Mouse (Mus musculus) midbrain, embryonic 15.5 days (tissue): Measurements from ENCODE around the gene Stmn1. TPM values are rescaled to one million over a fixed set of nuclear protein-coding genes. Genes with fewer than 3 reads are reported as not detected.

Source experiments
- ATAC-seq: fragments of 200-750 bp; cut with Nextera tagmentation; replicated peaks from 2 replicates; pipeline ENCODE4 v1.8.0; 2017; ENCODE audit warnings: moderate TSS enrichment
- H3K27ac ChIP-seq: fragments of 300-500 bp; sonication (generic); 2 replicates; pipeline ENCODE4 v1.5.1; 2015; ENCODE audit warnings: mild to moderate bottlenecking, inconsistent platforms
- H3K27me3 ChIP-seq: fragments of 300-500 bp; sonication (generic); replicated peaks from 2 replicates; pipeline ENCODE4 v1.6.1; 2015; ENCODE audit warnings: inconsistent platforms
- H3K36me3 ChIP-seq: fragments of 300-500 bp; sonication (generic); replicated peaks from 2 replicates; pipeline ENCODE4 v1.6.1; 2015; ENCODE audit warnings: inconsistent platforms
- H3K4me1 ChIP-seq: fragments of 300-500 bp; sonication (generic); 2 replicates; pipeline ENCODE4 v1.6.1; 2015; ENCODE audit warnings: inconsistent platforms
- H3K4me2 ChIP-seq: fragments of 300-500 bp; sonication (generic); 2 replicates; pipeline ENCODE4 v1.6.1; 2015; ENCODE audit warnings: inconsistent platforms, mild to moderate bottlenecking, moderate library complexity
- H3K4me3 ChIP-seq: fragments of 300-500 bp; sonication (generic); 2 replicates; pipeline ENCODE4 v1.5.1; 2015; ENCODE audit warnings: mild to moderate bottlenecking, inconsistent platforms
- H3K9ac ChIP-seq: fragments of 300-500 bp; sonication (generic); 2 replicates; pipeline ENCODE4 v1.6.1; 2015; ENCODE audit warnings: mild to moderate bottlenecking, inconsistent platforms
- H3K9me3 ChIP-seq: fragments of 300-500 bp; sonication (generic); 2 replicates; pipeline ENCODE4 v1.6.1; 2016; ENCODE audit warnings: inconsistent platforms
- WGBS: fragments of 180-500 bp; shearing (Covaris S2); methylation state at CpG from one replicate; pipeline ENCODE4 v1.1.7; 2015; ENCODE audit warnings: mixed read lengths; 5-methylcytosine and 5-hydroxymethylcytosine counted together
- polyA plus RNA-seq: library from polyadenylated mRNA; unstranded; fragments of >200 nt; fragmentation: Nextera tagmentation; extraction: Ambion mirVana; gene quantifications from 2 replicates; pipeline ENCODE4 v1.2.1, GENCODE M21; 2015

Stmn1 gene
- polyA plus RNA-seq, 1 experiment from 2014 or later, result 7,674 TPM

DNA sequence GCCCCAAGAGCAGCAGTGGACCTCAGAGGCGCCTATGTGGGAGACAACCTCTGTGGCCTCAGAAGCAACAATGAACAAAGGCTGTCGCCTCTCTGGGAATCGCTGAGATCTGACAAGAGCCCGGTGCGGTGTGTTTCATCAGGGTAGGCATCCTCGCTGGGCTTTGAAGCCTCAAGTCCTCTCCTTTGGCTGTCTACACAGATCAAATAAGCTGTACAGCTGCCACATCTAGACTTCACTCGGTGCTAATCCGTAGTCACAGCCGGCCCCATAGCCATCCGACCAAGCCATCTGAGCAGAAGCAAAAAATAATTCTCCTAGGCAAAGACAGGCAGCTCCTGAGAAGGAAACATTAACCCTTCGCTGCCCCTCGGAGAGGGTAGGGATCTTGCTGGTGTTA is 2.3 kb upstream of the Stmn1 start:
- ATAC-seq, result no peak
- H3K9ac ChIP-seq, result peak overlapping the region; percentile 27; the same call in 1 of the 2 replicates
- H3K27me3 ChIP-seq, result no peaks in the 10 kb centered on the region
- H3K36me3 ChIP-seq, result no peaks in the 10 kb centered on the region
- peak overlapping the region; percentile 12 for H3K4me3 ChIP-seq
- 18% methylated on average over 12 of the region's 12 CpGs for WGBS
- H3K4me2 ChIP-seq, result peak overlapping the region; percentile 79
- peaks cover 31% of the 10 kb centered on the region for H3K4me1 ChIP-seq
- peak overlapping the region; percentile 98 for H3K27ac ChIP-seq
- H3K9me3 ChIP-seq, result no peaks in the 10 kb centered on the region

DNA sequence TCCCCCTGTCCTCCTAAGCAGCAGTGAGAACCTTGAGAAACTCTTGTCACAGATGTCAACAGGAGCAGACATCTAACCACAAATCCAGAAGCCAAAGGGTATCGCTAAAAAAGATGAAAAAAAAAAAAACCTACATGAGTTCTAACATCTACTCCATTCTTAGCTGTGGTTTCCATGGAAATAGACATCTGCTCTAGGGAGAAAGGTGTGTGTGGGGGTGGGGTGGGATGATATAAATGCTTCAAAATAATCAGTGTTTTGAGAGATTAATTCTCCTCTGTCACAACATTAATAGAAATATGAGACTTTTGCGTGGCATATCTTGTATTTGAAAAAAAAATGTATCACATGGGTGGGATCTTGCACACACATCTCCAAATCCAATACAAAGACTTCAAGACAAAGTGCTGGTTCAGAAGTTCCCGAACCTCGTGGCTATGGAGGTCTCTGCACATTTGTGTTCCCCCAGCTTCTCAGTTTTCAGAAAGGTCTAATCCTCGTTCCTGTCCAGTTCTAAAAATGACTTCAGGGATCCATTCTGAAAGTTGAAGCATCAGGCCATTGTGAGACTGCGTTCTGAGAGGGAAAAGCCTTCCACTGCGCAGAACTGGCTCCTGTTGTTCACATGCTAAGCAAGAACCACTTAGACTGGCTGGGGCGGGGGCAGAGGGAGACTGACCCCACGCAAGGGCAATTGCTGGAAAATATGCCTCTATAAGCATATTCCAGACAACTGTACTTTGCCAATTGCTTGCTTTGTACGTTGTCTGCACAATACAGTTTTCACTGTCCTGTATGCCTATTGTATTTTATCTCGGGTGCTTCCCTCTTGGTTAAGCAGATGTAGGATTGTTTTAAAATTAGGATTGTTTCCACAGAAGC is 1.5 kb upstream of the Stmn1 start:
- Histone ChIP-seq H3K27ac (peak overlapping the region; percentile 98), H3K9me3 (no peaks in the 10 kb centered on the region), H3K27me3 (no peaks in the 10 kb centered on the region), H3K9ac (peak overlapping the region; percentile 98), H3K4me1 (peaks cover 39% of the 10 kb centered on the region), H3K36me3 (peaks cover 5% of the 10 kb centered on the region), H3K4me2 (peak overlapping the region; percentile 79), H3K4me3 (peak overlapping the region; percentile 81)
- 32% methylated on average over 11 of the region's 11 CpGs for whole genome bisulfite sequencing
- no peak for ATAC-seq

DNA sequence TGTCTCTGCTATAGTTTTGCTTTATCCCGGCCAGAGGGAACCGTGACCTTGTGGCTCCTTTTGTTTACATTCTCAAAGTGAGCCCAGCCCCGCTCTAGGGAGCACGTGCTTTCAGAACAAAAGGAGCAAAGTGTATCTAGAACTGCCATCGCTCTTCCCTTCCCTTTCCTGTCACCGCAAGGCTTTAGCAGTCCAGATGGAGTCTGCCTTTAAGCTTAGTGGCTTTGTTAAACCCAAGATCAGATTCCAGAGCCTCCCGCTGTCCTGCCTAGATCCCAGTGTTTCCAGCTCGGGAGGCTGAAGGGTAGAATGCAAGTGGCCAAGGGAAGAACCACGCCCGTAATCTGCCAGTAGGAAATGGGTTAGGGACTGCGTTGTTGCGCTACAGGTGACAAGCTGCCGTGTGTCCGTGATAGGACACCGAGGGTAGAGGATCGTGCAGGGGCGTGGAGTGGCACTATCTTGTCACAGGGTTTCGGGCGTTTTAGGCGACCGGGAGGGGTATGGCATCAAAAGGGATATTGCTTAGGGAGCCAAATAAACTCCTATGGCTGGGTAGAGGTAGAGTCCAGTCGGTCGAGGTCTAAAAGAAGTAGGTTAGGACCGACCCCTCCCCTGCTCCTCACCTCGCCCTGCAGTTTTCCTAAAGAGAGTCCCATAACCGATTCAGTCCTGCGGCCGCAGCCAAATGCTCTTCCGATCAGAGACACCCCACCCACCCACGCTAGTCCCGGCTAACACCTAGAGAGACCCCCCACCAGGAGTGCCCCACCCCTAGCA is 495 bp upstream of the Stmn1 start:
- Histone ChIP-seq H3K36me3 (peaks cover 13% of the 10 kb centered on the region), H3K4me3 (peak overlapping the region; percentile 81), H3K27ac (peak overlapping the region; percentile 98), H3K9me3 (no peaks in the 10 kb centered on the region), H3K4me1 (peaks cover 48% of the 10 kb centered on the region), H3K9ac (peak overlapping the region; percentile 98), H3K27me3 (no peaks in the 10 kb centered on the region), H3K4me2 (peak overlapping the region; percentile 79)
- ATAC-seq, result peak; percentile 32
- WGBS, result under 1% methylated on average over 31 of the region's 31 CpGs

DNA sequence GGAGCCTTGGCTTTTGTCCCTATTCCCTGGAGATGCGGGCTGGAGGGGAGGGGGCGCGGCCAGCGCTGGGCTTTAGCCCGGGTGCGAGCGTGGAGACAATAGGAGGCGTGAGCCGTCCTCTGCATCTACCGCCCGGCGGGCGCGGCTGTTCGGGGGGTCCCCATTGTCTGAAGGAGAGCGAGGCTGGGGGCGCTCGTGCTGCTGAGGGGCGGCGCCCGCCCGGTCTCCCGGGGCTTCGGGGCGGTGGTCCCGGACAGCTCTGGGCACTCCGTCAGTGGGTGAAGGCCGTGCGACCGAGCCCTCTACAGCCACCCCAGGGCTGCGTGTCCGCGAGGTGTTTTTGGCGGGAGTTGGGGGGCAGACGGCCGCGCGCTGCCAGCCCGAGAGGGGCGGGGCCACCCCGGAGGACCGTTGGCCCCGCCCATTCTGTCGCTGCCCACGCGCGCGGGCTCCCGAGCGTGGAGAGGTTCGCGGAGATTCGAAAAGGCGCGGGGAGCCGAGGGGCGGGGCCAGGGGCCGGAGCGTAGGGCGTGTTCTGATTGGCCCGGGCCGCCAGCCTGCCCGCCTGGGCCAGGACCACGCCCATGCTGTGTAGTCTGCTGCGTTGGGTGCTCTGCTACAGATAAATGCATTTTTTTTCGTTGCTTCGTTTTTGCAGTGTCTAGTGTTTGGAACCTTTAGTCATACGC is 602 bp downstream of the Stmn1 start:
- ATAC-seq, result peak; percentile 86
- WGBS, result 1% methylated on average over 61 of the region's 68 CpGs
- no peaks in the 10 kb centered on the region for H3K27me3 ChIP-seq
- peaks cover 18% of the 10 kb centered on the region for H3K36me3 ChIP-seq
- peak overlapping the region; percentile 98 for H3K9ac ChIP-seq
- H3K4me3 ChIP-seq, result peak overlapping the region; percentile 81
- H3K4me1 ChIP-seq, result peaks cover 55% of the 10 kb centered on the region
- no peaks in the 10 kb centered on the region for H3K9me3 ChIP-seq
- H3K4me2 ChIP-seq, result peak overlapping the region; percentile 79
- peak overlapping the region; percentile 98 for H3K27ac ChIP-seq

DNA sequence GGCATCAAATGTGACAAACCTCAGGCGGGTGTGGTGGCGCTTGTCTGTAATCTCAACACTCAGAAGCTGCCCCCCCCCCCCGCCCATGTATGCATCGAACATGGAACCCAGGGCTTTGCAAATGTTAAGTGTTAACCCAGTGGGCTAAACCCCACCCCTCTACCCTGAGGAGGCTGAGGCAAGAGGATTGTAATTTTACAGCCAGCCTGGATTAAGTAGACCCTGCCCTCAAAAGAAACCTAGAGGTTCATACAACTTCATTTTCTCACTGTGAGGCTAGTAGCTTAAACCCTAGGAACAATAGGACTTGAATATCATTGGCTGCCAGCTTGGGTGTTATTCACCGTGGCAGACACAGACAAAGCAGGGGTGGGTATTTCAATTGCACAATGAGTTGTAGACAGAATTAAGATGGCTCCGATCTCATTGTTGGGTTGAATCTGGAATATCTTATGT is 1.2 kb downstream of the Stmn1 start:
- Histone ChIP-seq H3K36me3 (peaks cover 22% of the 10 kb centered on the region), H3K9me3 (no peaks in the 10 kb centered on the region), H3K27ac (peak overlapping the region; percentile 98), H3K4me2 (peak overlapping the region; percentile 79), H3K4me1 (peaks cover 61% of the 10 kb centered on the region), H3K4me3 (peak overlapping the region; percentile 81), H3K9ac (peak overlapping the region; percentile 98), H3K27me3 (no peaks in the 10 kb centered on the region)
- 1% methylated on average over 6 of the region's 6 CpGs for WGBS
- ATAC-seq, result peak; percentile 13

DNA sequence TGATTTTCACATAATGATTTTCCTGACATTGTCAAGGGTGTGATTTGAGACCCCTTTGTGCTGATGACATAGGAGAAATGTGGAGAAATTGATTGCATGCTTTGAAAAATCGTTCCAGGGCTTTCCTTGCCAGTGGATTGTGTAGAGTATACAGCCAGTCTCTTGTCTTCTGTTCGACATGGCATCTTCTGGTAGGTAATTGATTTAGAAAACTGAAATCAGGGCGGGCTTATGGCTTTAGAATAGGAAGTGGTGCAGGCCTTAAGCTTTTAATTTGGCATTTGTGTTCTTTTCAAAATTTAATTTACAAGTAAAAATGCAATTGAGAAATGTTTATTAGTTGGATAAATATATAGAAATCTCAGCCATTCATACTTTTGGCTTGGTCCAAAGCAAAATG is 1.9 kb downstream of the Stmn1 start:
- H3K36me3 ChIP-seq, result peaks cover 27% of the 10 kb centered on the region
- H3K9me3 ChIP-seq, result no peaks in the 10 kb centered on the region
- 18% methylated on average over 3 of the region's 3 CpGs for WGBS
- peak overlapping the region; percentile 79 for H3K4me2 ChIP-seq
- H3K4me3 ChIP-seq, result peak overlapping the region; percentile 81
- peak overlapping the region; percentile 98 for H3K27ac ChIP-seq
- ATAC-seq, result no peak
- peaks cover 62% of the 10 kb centered on the region for H3K4me1 ChIP-seq
- H3K27me3 ChIP-seq, result no peaks in the 10 kb centered on the region
- peak overlapping the region; percentile 98 for H3K9ac ChIP-seq

DNA sequence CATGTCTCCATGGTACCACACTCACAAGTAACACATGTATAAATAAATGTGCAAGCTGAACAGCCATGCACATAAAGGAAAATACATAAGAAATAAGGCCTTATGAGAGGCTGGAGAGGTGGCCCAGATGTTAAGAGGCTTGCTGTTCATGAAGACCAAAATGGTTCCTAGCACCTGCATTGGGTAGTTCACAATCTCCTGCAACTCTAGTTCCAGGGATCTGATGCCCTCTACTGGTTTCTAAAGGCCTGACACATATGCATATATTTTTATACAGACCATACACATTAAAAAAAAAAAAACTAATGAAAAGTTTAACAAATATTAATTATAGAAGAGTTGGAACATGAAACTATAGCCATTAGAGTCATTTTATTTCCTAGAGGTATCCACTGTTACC is 3.3 kb downstream of the Stmn1 start:
- peak overlapping the region; percentile 79 for H3K4me2 ChIP-seq
- H3K27me3 ChIP-seq, result no peaks in the 10 kb centered on the region
- H3K9ac ChIP-seq, result peak overlapping the region; percentile 98
- H3K36me3 ChIP-seq, result peaks cover 37% of the 10 kb centered on the region
- H3K4me3 ChIP-seq, result peak overlapping the region; percentile 81
- H3K9me3 ChIP-seq, result no peaks in the 10 kb centered on the region
- no peak for ATAC-seq
- H3K4me1 ChIP-seq, result peaks cover 52% of the 10 kb centered on the region
- H3K27ac ChIP-seq, result peak overlapping the region; percentile 72

DNA sequence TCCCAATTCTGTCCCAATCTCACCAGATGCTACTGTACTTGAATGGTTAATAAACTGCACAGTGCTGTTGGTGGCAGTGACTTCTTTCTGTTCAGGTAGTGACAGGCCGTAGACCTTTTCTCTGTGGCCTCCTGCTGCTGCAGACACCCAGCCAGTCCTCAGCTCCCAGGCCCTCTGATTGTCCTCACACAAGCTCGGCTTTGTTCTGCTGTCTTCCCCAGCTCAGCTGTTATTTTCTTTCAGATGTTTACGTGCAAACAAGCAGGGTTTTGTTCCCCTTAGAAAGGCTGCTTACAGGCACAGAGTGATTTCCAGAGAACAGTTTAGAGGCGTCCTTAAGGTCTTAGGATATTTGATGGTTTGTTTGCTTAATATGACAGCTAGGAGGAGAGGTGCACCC is 5.6 kb downstream of the Stmn1 start:
- Histone ChIP-seq H3K9me3 (no peaks in the 10 kb centered on the region), H3K36me3 (peaks cover 37% of the 10 kb centered on the region), H3K9ac (peak overlapping the region; percentile 14; the same call in 1 of the 2 replicates), H3K27me3 (no peaks in the 10 kb centered on the region), H3K4me2 (peak overlapping the region; percentile 14; the same call in 1 of the 2 replicates), H3K27ac (peak overlapping the region; percentile 61), H3K4me3 (no peak overlapping the region), H3K4me1 (peaks cover 52% of the 10 kb centered on the region)
- WGBS, result 57% methylated on average over 4 of the region's 4 CpGs
- ATAC-seq, result no peak

DNA sequence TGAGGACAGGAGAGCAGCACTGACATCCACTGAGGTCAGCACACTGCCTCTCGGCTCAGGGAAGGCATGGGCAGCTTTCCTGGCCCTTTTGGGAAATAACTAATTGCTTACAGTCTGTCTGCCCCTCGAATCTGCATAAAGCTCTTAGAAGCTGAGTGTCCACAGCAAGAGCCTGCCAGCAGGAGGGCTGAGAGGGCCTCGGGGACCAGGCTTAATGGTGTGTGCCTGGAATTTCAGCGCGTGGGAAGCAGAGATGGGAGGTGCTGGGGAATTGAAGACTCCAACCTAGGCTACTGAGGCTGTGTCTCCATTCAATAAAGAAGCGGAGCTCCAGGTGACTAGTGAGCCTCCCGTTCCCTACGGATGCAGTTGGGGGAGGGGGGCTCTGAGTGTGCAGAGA is 6.1 kb downstream of the Stmn1 start:
- peak overlapping the region; percentile 14; the same call in 1 of the 2 replicates for H3K9ac ChIP-seq
- H3K4me2 ChIP-seq, result peak overlapping the region; percentile 14; the same call in 1 of the 2 replicates
- H3K9me3 ChIP-seq, result no peaks in the 10 kb centered on the region
- peak overlapping the region; percentile 61 for H3K27ac ChIP-seq
- no peak overlapping the region for H3K4me3 ChIP-seq
- ATAC-seq, result no peak
- peaks cover 37% of the 10 kb centered on the region for H3K36me3 ChIP-seq
- peaks cover 55% of the 10 kb centered on the region for H3K4me1 ChIP-seq
- no peaks in the 10 kb centered on the region for H3K27me3 ChIP-seq
- 32% methylated on average over 8 of the region's 8 CpGs for WGBS

DNA sequence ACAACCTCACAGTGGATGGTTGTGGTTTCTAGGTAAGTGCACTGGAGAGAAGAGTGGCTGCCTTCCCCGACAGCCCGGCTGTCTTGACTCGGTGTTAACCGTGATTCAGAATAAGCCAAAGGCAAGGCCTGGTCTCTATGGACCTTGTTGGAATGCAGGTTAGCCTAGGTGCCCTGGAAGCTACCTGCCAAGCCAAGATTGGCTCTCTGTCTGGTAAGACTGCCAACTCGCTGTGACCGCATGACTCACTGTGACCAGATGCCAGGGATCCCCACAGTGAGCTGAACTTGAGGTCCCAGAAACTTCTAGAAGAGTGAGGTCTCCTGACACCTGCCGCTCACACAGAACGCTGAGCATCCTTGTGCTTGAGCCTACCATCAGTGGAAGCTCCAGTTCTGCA is 8.8 kb downstream of the Stmn1 start:
- Histone ChIP-seq H3K36me3 (peaks cover 31% of the 10 kb centered on the region), H3K27ac (peak overlapping the region; percentile 51; the same call in 1 of the 2 replicates), H3K27me3 (no peaks in the 10 kb centered on the region), H3K4me2 (no peak overlapping the region), H3K9ac (no peak overlapping the region), H3K4me1 (peaks cover 46% of the 10 kb centered on the region), H3K4me3 (no peak overlapping the region), H3K9me3 (no peaks in the 10 kb centered on the region)
- ATAC-seq, result 0 out of 2 replicates have a peak, but pooled peaks have one; percentile 7
- WGBS, result 89% methylated on average over 8 of the region's 8 CpGs

DNA sequence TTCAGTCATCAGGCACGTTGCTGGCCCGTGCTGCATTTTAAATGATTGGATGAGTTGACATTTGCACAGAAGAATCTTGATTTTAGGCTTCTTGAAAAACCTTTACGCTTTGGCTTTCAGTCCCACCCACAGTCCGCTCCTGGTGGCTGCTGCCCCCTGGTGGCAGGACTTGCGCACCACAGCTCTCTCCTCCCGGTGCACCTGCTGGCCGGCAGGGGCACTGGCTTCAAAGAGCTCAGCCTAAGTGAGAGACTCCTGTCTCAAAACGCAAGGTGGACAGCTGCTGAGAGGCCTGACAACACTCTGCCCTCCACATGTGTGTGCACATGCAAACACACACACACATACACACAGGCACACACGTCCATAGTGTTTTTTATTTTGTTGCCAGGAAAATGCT is 9.9 kb downstream of the Stmn1 start:
- Histone ChIP-seq H3K9ac (no peak overlapping the region), H3K36me3 (peaks cover 20% of the 10 kb centered on the region)

DNA sequence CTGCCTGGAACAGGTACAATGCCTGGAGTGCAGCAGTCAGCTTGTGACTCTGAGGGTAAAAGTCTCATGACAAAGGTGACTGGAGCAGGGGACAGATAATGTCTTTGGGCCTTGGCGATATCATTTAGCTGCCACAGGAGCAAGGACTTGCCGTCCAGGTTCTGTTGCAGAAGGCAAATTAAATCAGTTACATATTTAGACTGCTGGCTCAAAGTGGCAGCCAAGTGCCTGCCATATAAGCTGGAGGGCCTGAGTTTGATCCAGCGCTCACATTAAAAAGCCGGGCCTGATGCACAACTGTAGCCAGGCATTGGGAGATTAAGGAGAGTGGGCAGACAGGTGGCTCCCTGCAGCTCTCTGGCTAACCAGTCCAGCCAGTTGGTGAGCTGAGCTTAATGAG is 11.7 kb downstream of the Stmn1 start:
- H3K9ac ChIP-seq, result no peak overlapping the region
- ATAC-seq, result no peak
- no peak overlapping the region for H3K4me3 ChIP-seq
- WGBS, result 92% methylated on average over 4 of the region's 4 CpGs
- H3K27me3 ChIP-seq, result no peaks in the 10 kb centered on the region
- peaks cover 12% of the 10 kb centered on the region for H3K36me3 ChIP-seq
- no peak overlapping the region for H3K4me2 ChIP-seq
- H3K27ac ChIP-seq, result no peak overlapping the region
- H3K4me1 ChIP-seq, result peaks cover 27% of the 10 kb centered on the region
- no peaks in the 10 kb centered on the region for H3K9me3 ChIP-seq

More for the DNA sequence above, 9.9 kb downstream of the Stmn1 start:
- ATAC-seq, result peak; percentile 62
- H3K9me3 ChIP-seq, result no peaks in the 10 kb centered on the region
- peak overlapping the region; percentile 51 for H3K27ac ChIP-seq
- H3K4me3 ChIP-seq, result no peak overlapping the region
- WGBS, result 4% methylated on average over 9 of the region's 9 CpGs
- no peak overlapping the region for H3K4me2 ChIP-seq
- H3K4me1 ChIP-seq, result peaks cover 35% of the 10 kb centered on the region
- H3K27me3 ChIP-seq, result no peaks in the 10 kb centered on the region
